Mouse (Mus musculus) lung, postnatal 0 days (tissue): ENCODE data around the gene Eif5a. TPM values are rescaled to one million over a fixed set of nuclear protein-coding genes. Genes with fewer than 3 reads are reported as not detected.
"Not testable (repeated sequence)": the region's sequence is repeated elsewhere in the genome, so short reads cannot be mapped to it uniquely, and the experiment has no call there.

Experiments used
- ATAC-seq: fragments of 200-750 bp; cut with Nextera tagmentation; 2 replicates; pipeline ENCODE4 v1.8.0; 2017; ENCODE audit warnings: moderate library complexity
- DNase-seq: peaks from one replicate; pipeline ENCODE4 v3.0.0-alpha.2; 2016; ENCODE audit warnings: low spot score
- H3K27ac ChIP-seq: fragments of 300-500 bp; sonication (generic); 2 replicates; pipeline ENCODE4 v1.5.1; 2014; ENCODE audit warnings: antibody characterized with exemption, mild to moderate bottlenecking, low read length, mixed read lengths
- H3K27me3 ChIP-seq: fragments of 300-500 bp; sonication (generic); replicated peaks from 2 replicates; pipeline ENCODE4 v1.6.1; 2014; ENCODE audit warnings: low read length, mixed read lengths; ENCODE audit not compliant: insufficient read depth
- H3K36me3 ChIP-seq: fragments of 300-500 bp; sonication (generic); 2 replicates; pipeline ENCODE4 v1.6.1; 2014; ENCODE audit warnings: low read length, mixed read lengths; ENCODE audit not compliant: insufficient read depth
- H3K4me1 ChIP-seq: fragments of 300-500 bp; sonication (generic); 2 replicates; pipeline ENCODE4 v1.6.1; 2014; ENCODE audit warnings: antibody characterized with exemption, low read depth, low read length, mixed read lengths; ENCODE audit not compliant: insufficient read depth
- H3K4me2 ChIP-seq: fragments of 300-500 bp; sonication (generic); replicated peaks from 2 replicates; pipeline ENCODE4 v1.6.1; 2014; ENCODE audit warnings: low read depth, mild to moderate bottlenecking, low read length, moderate library complexity, mixed read lengths
- H3K4me3 ChIP-seq: fragments of 300-500 bp; sonication (generic); 2 replicates; pipeline ENCODE4 v1.5.1; 2014; ENCODE audit warnings: low read depth, low read length
- H3K9ac ChIP-seq: fragments of 300-500 bp; sonication (generic); replicated peaks from 2 replicates; pipeline ENCODE4 v1.6.1; 2014; ENCODE audit warnings: low read depth, mild to moderate bottlenecking
- H3K9me3 ChIP-seq: fragments of 300-500 bp; sonication (generic); 2 replicates; pipeline ENCODE4 v1.6.1; 2016; ENCODE audit warnings: low read length, mixed read lengths
- CTCF ChIP-seq: IDR thresholded peaks from 2 replicates; pipeline ENCODE4 v1.5.1; 2016; ENCODE audit warnings: antibody characterized with exemption, mild to moderate bottlenecking
- EP300 ChIP-seq: IDR thresholded peaks from 2 replicates; pipeline ENCODE4 v1.6.1; 2016; ENCODE audit warnings: antibody characterized with exemption, mild to moderate bottlenecking, control low read depth
- WGBS: fragments of 180-500 bp; shearing (Covaris S2); extraction: QIAGEN DNeasy Blood & Tissue Kit; methylation state at CpG from one replicate; pipeline ENCODE4 v1.1.7; 2014; 5-methylcytosine and 5-hydroxymethylcytosine counted together
- polyA plus RNA-seq: library from polyadenylated mRNA; unstranded; fragments of >200 nt; fragmentation: Nextera tagmentation; extraction: Ambion mirVana; gene quantifications from 2 replicates; pipeline ENCODE4 v1.2.1, GENCODE M21; 2015

Gene Eif5a
- polyA plus RNA-seq, 1 experiment from 2014 or later: 815 TPM

DNA sequence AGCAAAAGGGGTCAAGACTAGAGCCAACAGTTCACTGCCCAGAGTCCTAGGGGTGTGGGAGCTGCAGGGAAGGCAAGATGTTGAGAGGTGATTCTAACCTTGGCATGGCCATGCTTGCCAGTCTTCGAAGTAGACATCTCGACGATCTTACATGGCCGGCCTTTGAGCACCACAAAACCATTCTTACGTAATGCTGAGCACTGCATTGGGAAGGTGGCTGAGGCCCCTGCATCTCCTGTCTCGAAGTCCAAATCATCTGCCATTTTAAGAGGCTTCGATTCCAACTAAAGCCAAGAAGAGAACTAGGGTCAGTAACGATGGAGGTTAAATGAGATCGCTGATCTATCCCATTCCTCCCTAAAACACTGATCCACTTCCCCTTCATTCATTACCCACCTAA is 2.7 kb downstream of the Eif5a start:
- H3K27me3 ChIP-seq: no peaks in the 10 kb centered on the region
- no peaks in the 10 kb centered on the region for H3K9me3 ChIP-seq
- peak overlapping the region; percentile 99 for H3K4me2 ChIP-seq
- ATAC-seq (no peak), DNase-seq (no peak)
- peaks cover 30% of the 10 kb centered on the region for H3K36me3 ChIP-seq
- peak overlapping the region; percentile 96 for H3K27ac ChIP-seq
- peak overlapping the region; percentile 89; the same call in 1 of the 2 replicates for H3K9ac ChIP-seq
- peaks cover 16% of the 10 kb centered on the region; the same call in 1 of the 2 replicates for H3K4me1 ChIP-seq
- peak overlapping the region; percentile 92; the same call in 1 of the 2 replicates for H3K4me3 ChIP-seq
- TF ChIP-seq EP300 (no peak), CTCF (no peak)
- WGBS: 66% methylated on average over 9 of the region's 9 CpGs

DNA sequence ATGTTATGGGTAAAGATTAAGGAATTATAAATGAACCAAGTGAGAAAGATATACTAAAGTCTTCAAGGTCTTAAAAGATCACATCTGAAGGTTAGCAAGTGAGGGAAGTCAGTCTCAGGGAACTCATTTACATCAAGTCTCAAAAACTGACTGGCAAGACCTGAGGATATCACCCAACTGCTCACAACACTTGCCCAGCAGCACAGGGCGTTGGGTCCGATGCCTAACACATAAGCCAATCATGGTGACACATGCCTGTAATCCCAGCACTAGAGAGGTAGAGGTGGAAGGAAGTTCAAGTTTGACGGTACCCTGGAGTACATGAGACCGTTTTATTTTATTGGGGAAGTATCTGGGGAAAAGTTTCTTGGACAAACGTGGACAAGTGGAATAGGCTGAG is 3.6 kb downstream of the Eif5a start:
- Histone ChIP-seq H3K9me3 (no peaks in the 10 kb centered on the region), H3K27ac (no peak overlapping the region), H3K9ac (no peak overlapping the region), H3K27me3 (no peaks in the 10 kb centered on the region), H3K4me3 (no peak overlapping the region), H3K36me3 (peaks cover 30% of the 10 kb centered on the region), H3K4me2 (no peak overlapping the region), H3K4me1 (peaks cover 16% of the 10 kb centered on the region; the same call in 1 of the 2 replicates)
- no peak for ATAC-seq
- TF ChIP-seq EP300 (no peak), CTCF (no peak)
- DNase-seq: no peak
- WGBS: 75% methylated on average over 5 of the region's 5 CpGs

DNA sequence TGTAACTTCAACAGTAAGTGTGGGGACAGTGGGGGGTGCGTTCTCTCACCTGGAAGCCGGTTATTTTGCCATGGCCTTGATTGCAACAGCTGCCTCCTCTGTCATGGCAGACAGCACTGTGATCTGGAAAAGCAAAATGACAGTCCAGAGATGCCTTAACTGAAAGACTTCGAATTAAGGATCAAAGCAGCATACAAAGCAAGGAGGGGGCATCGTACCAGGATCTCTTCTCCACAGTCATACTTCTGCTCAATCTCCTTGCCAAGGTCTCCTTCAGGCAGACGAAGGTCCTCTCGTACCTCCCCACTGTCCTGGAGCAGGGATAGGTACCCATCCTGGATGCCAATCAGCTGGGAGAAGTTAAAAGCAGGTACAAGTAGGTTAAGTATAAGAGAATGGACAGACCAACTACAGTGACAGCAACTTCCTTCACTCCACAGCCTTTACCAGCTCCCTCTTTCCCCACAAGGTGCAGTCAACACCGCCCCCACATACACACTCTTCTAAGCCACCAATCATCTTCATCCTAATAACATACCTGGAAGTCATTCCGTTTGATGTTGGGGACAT is 4.3 kb downstream of the Eif5a start:
- DNase-seq (no peak), ATAC-seq (no peak)
- Histone ChIP-seq H3K36me3 (peaks cover 30% of the 10 kb centered on the region), H3K4me1 (peaks cover 16% of the 10 kb centered on the region; the same call in 1 of the 2 replicates), H3K4me2 (no peak overlapping the region), H3K9ac (no peak overlapping the region), H3K9me3 (no peaks in the 10 kb centered on the region), H3K27me3 (no peaks in the 10 kb centered on the region), H3K4me3 (no peak overlapping the region), H3K27ac (no peak overlapping the region)
- TF ChIP-seq CTCF (no peak), EP300 (no peak)
- WGBS: 82% methylated on average over 8 of the region's 8 CpGs

DNA sequence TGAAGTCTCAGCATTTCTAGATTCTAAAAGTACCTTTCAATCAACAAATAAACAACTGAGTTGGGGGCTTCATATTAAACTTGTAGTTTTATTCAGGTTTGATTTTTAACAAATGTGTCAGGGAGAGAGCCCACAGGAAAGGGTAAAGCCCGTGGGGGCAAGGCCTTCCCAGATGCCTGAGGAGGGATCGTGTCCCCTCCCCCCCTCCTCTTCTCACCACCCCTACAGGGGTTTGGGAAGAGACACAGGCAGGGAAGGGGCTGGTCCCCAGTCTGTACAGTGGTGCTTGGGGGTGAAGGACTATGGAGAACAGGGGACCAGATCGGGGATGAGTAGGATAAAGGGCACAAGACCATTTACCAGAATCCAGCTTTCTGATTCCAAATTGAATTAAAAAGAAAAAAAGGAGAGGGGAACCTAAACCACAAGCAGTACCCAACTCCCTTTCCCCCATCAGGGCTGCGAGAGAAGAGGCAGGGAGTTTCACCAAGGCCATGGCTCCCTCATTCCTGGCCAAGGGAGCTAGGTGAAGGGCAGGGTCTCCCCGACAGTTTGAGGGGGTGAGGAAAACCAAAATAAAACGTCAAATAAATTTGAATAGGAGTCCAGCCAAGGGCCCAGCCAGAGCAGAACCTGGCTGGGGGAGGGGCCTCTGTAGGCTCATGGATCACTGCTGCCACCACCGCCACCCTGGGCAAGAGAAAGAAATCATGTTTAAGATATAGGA is 4.9 kb downstream of the Eif5a start:
- 46% methylated on average over 6 of the region's 7 CpGs for WGBS
- Histone ChIP-seq H3K4me1 (peaks cover 16% of the 10 kb centered on the region; the same call in 1 of the 2 replicates), H3K36me3 (peaks cover 34% of the 10 kb centered on the region)
- not testable (repeated sequence) for H3K9ac ChIP-seq, H3K9me3 ChIP-seq, H3K27ac ChIP-seq, H3K27me3 ChIP-seq, ATAC-seq, H3K4me2 ChIP-seq, H3K4me3 ChIP-seq, DNase-seq

DNA sequence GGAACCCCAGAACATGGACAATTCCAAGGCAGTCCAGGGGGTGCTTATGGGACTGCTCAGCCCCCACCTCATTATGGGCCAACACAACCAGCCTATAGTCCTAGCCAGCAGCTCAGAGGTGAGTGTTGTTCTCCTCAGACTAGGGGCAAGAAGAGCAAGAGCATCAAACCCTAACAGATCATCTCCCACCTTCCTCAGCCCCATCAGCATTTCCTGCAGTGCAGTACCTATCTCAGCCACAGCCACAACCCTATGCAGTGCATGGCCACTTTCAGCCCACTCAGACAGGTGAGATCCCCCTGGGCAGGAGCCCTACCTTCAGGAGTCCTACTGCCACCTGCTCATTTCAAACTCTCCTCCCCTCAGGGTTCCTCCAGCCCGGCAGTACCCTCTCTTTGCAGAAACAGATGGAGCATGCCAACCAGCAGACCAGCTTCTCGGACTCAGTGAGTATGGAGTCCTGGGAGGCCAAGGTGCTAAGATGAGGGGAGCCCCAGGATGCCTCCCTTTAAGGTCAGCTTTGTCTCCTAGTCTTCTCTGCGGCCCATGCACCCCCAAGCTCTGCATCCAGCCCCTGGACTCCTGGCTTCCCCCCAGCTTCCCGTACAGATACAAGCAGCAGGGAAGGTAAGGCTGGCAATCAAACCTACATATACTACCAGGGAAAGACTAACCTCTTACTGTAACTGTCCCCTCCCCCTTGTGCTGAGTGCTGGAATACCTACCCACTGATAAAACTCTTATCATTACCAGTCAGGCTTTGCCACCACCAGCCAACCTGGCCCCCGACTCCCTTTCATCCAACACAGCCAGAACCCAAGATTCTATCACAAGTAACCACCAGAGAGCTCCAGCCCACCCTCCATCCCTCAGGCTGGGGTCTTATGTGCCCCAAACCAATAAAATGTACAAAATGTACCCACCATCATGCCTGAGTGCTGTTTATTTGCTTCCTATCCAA is 5.8 kb downstream of the Eif5a start:
- H3K4me1 ChIP-seq: peaks cover 16% of the 10 kb centered on the region; the same call in 1 of the 2 replicates
- no peak for ATAC-seq
- H3K36me3 ChIP-seq: peaks cover 42% of the 10 kb centered on the region
- no peak for DNase-seq
- TF ChIP-seq CTCF: 0 out of 2 replicates have a peak, but pooled peaks have one; percentile 17
- no peak for TF ChIP-seq EP300
- WGBS: 58% methylated on average over 5 of the region's 5 CpGs
- H3K4me3 ChIP-seq: no peak overlapping the region
- no peak overlapping the region for H3K9ac ChIP-seq
- no peaks in the 10 kb centered on the region for H3K9me3 ChIP-seq
- no peaks in the 10 kb centered on the region for H3K27me3 ChIP-seq
- H3K27ac ChIP-seq: no peak overlapping the region
- H3K4me2 ChIP-seq: no peak overlapping the region
